15 mouse cellular contexts compared by ENCODE assay signal in genomic region chr6:72415964-72416772, GRCm38 (mm10). TPM values are rescaled to one million over a fixed set of nuclear protein-coding genes. Genes with fewer than 3 reads are reported as not detected.
DNase-seq lines count a peak whose midpoint lies in the region; ATAC-seq and TF ChIP-seq lines count a peak whose summit lies in the region.
"Had no signal": no experiment of that assay in that cellular context is flagged by ENCODE, and none has a peak within 500 bp of the region (broad histone marks: within the 10 kb centered on the region; RNA-seq: fewer than 3 reads in every experiment).

No protein-coding gene starts in this region.

- WGBS in heart, embryonic 15.5 days, result 60% methylated on average over 7 of the region's 7 CpGs
- 57% methylated on average over 7 of the region's 7 CpGs for WGBS in lung, embryonic 16.5 days
- WGBS in liver, embryonic 13.5 days (ENCODE audit: insufficient replicate concordance), result 70% methylated on average over 7 of the region's 7 CpGs
- WGBS in stomach, postnatal 0 days, result 63% methylated on average over 7 of the region's 7 CpGs

- no peak overlapping the region for H3K27ac ChIP-seq in heart, embryonic 15.5 days
- no peak overlapping the region for H3K27ac ChIP-seq in lung, embryonic 16.5 days (ENCODE audit: low read length)
- peak overlapping the region; percentile 58 for H3K27ac ChIP-seq in liver, embryonic 13.5 days
- H3K27ac ChIP-seq in stomach, postnatal 0 days (replicated peaks), result no peak overlapping the region
- H3K27ac ChIP-seq: forebrain, embryonic 10.5 days; midbrain, embryonic 10.5 days had no signal

- ATAC-seq in heart, embryonic 15.5 days (replicated peaks; ENCODE audit: insufficient number of reproducible peaks, insufficient read depth, low FRiP score, low read depth), result no peak
- ATAC-seq in lung, embryonic 16.5 days (ENCODE audit: low read depth), result no peak
- no peak for ATAC-seq in liver, embryonic 13.5 days (ENCODE audit: low read depth)
- no peak for ATAC-seq in stomach, postnatal 0 days (ENCODE audit: low FRiP score, low TSS enrichment)
- ATAC-seq: activated CD4-positive, CD25-positive, alpha-beta regulatory T cell, adult 4 months; CD4-positive, CD25-positive, alpha-beta regulatory T cell, adult 4 months; inflammation-experienced regulatory T-cells, adult 6 months had no signal

- H3K9me3 ChIP-seq in heart, embryonic 15.5 days (replicated peaks), result no peaks in the 10 kb centered on the region
- H3K9me3 ChIP-seq in lung, embryonic 16.5 days (ENCODE audit: control insufficient read depth, low read length), result no peaks in the 10 kb centered on the region
- no peaks in the 10 kb centered on the region for H3K9me3 ChIP-seq in liver, embryonic 13.5 days (replicated peaks)
- H3K9me3 ChIP-seq in stomach, postnatal 0 days (ENCODE audit: control insufficient read depth, low read length), result no peaks in the 10 kb centered on the region
- H3K9me3 ChIP-seq: forebrain, embryonic 10.5 days; midbrain, embryonic 10.5 days had no signal

- H3K9ac ChIP-seq in heart, embryonic 15.5 days, result no peak overlapping the region
- peak overlapping the region; percentile 29; the same call in 1 of the 2 replicates for H3K9ac ChIP-seq in lung, embryonic 16.5 days (ENCODE audit: low read length)
- H3K9ac ChIP-seq in liver, embryonic 13.5 days, result no peak overlapping the region
- H3K9ac ChIP-seq in stomach, postnatal 0 days (ENCODE audit: low read length), result peak overlapping the region; percentile 24; the same call in 1 of the 2 replicates

- peaks cover 22% of the 10 kb centered on the region for H3K4me1 ChIP-seq in heart, embryonic 15.5 days (replicated peaks)
- H3K4me1 ChIP-seq in lung, embryonic 16.5 days (replicated peaks; ENCODE audit: control insufficient read depth, insufficient read depth, low read length), result peaks cover 20% of the 10 kb centered on the region
- H3K4me1 ChIP-seq in liver, embryonic 13.5 days (replicated peaks), result peaks cover 56% of the 10 kb centered on the region
- no peaks in the 10 kb centered on the region for H3K4me1 ChIP-seq in stomach, postnatal 0 days (replicated peaks; ENCODE audit: control insufficient read depth, insufficient read depth)

- H3K4me2 ChIP-seq in heart, embryonic 15.5 days, result 0 out of 2 replicates have a peak overlapping the region, but pooled peaks have one; percentile 78
- peak overlapping the region; percentile 85 for H3K4me2 ChIP-seq in lung, embryonic 16.5 days (ENCODE audit: low read depth, low read length)
- H3K4me2 ChIP-seq in liver, embryonic 13.5 days, result peak overlapping the region; percentile 74
- H3K4me2 ChIP-seq in stomach, postnatal 0 days (replicated peaks; ENCODE audit: low read depth), result 0 out of 2 replicates have a peak overlapping the region, but pooled peaks have one; percentile 18

- intact Hi-C loops in heart, postnatal 36 days (cut with DNase I), result no loop called here

- TF ChIP-seq CTCF in stomach, postnatal 0 days (IDR thresholded peaks at IDR 0.05; ENCODE audit: low read depth), result no peak

- TF ChIP-seq EP300 in stomach, postnatal 0 days (optimal IDR thresholded peaks at IDR 0.05), result no peak

- H3K4me3 ChIP-seq in heart, embryonic 15.5 days, result no peak overlapping the region
- H3K4me3 ChIP-seq in lung, embryonic 16.5 days (ENCODE audit: low read length), result no peak overlapping the region
- peak overlapping the region; percentile 66; the same call in 1 of the 2 replicates for H3K4me3 ChIP-seq in liver, embryonic 13.5 days (replicated peaks)
- no peak overlapping the region for H3K4me3 ChIP-seq in stomach, postnatal 0 days (ENCODE audit: low read depth, low read length)
- H3K4me3 ChIP-seq: midbrain, embryonic 10.5 days had no signal

- peaks cover 24% of the 10 kb centered on the region for H3K36me3 ChIP-seq in heart, embryonic 15.5 days
- peaks cover 19% of the 10 kb centered on the region for H3K36me3 ChIP-seq in lung, embryonic 16.5 days (ENCODE audit: control insufficient read depth, insufficient read depth, low read length)
- peaks cover 31% of the 10 kb centered on the region for H3K36me3 ChIP-seq in liver, embryonic 13.5 days
- H3K36me3 ChIP-seq in stomach, postnatal 0 days (ENCODE audit: control insufficient read depth, insufficient read depth, low read length), result peaks cover 12% of the 10 kb centered on the region; the same call in 1 of the 2 replicates

- DNase-seq in heart, postnatal 36 days, result no peak
- no peak for DNase-seq in lung, postnatal 14 days
- no peak for DNase-seq in liver, embryonic 13.5 days
- DNase-seq in stomach, postnatal 0 days (ENCODE audit: low spot score), result no peak
- no peak for DNase-seq in layer of hippocampus, adult 18-20 months (ENCODE audit: low spot score in 2 of 2)
- no peak for DNase-seq in testis, postnatal 14 days (ENCODE audit: low spot score)
- DNase-seq: cerebellum, adult 11 months; layer of hippocampus, adult 9-11 months had no signal

- H3K27me3 ChIP-seq in heart, embryonic 15.5 days, result no peaks in the 10 kb centered on the region
- H3K27me3 ChIP-seq in lung, embryonic 16.5 days (ENCODE audit: control insufficient read depth, insufficient read depth, low read depth, low read length), result no peaks in the 10 kb centered on the region
- H3K27me3 ChIP-seq in liver, embryonic 13.5 days, result no peaks in the 10 kb centered on the region
- H3K27me3 ChIP-seq in stomach, postnatal 0 days (ENCODE audit: control insufficient read depth, insufficient read depth, low read length), result no peaks in the 10 kb centered on the region

RNA-seq across cellular contexts. Expression of gene Ggcx, which starts 2.1 kb away (rescaled TPM):
- polyA plus RNA-seq in heart, embryonic 15.5 days (2015; fragmentation: Nextera tagmentation; extraction: Ambion mirVana), result 27.7 and 32.1 TPM in 2 replicates
- 10 to 100 TPM; 31.1 to 31.7 TPM for total RNA-seq in heart, postnatal 36 days (2021)
- polyA plus RNA-seq in lung, embryonic 16.5 days (2015; fragmentation: Nextera tagmentation; extraction: Ambion mirVana), result 38.7 and 42.6 TPM in 2 replicates
- 15.8 and 21.9 TPM in 2 replicates for polyA plus RNA-seq in liver, embryonic 13.5 days (2015; fragmentation: Nextera tagmentation; extraction: Ambion mirVana)
- 10.7 and 10.8 TPM in 2 replicates for polyA plus RNA-seq in stomach, postnatal 0 days (2015; fragmentation: Nextera tagmentation; extraction: Ambion mirVana)
- 10 to 100 TPM; 21.7 to 23.3 TPM for total RNA-seq in layer of hippocampus, adult 18-20 months (2021)

RNA-seq across cellular contexts. Expression of gene Mat2a, which starts 23.2 kb away (rescaled TPM):
- 247 and 267 TPM in 2 replicates for polyA plus RNA-seq in heart, embryonic 15.5 days (2015; fragmentation: Nextera tagmentation; extraction: Ambion mirVana)
- 100 to 1,000 TPM in 1 of 2 experiments, 10 to 100 TPM in 1; 81.3 to 164 TPM for total RNA-seq in heart, postnatal 36 days (2021)
- polyA plus RNA-seq in lung, embryonic 16.5 days (2015; fragmentation: Nextera tagmentation; extraction: Ambion mirVana), result 336 and 340 TPM in 2 replicates
- polyA plus RNA-seq in liver, embryonic 13.5 days (2015; fragmentation: Nextera tagmentation; extraction: Ambion mirVana), result 235 and 254 TPM in 2 replicates
- polyA plus RNA-seq in stomach, postnatal 0 days (2015; fragmentation: Nextera tagmentation; extraction: Ambion mirVana), result 143 and 146 TPM in 2 replicates
- total RNA-seq in layer of hippocampus, adult 18-20 months (2021), result 100 to 1,000 TPM; 193 to 211 TPM

RNA-seq across cellular contexts. Expression of gene Vamp8, which starts 25.7 kb away (rescaled TPM):
- polyA plus RNA-seq in heart, embryonic 15.5 days (2015; fragmentation: Nextera tagmentation; extraction: Ambion mirVana), result 123 and 142 TPM in 2 replicates
- total RNA-seq in heart, postnatal 36 days (2021), result 10 to 100 TPM; 75.7 to 81.5 TPM
- polyA plus RNA-seq in lung, embryonic 16.5 days (2015; fragmentation: Nextera tagmentation; extraction: Ambion mirVana), result 217 and 246 TPM in 2 replicates
- polyA plus RNA-seq in liver, embryonic 13.5 days (2015; fragmentation: Nextera tagmentation; extraction: Ambion mirVana), result 249 and 260 TPM in 2 replicates
- polyA plus RNA-seq in stomach, postnatal 0 days (2015; fragmentation: Nextera tagmentation; extraction: Ambion mirVana), result 368 and 396 TPM in 2 replicates
- total RNA-seq in layer of hippocampus, adult 18-20 months (2021), result 10 to 100 TPM; 17.7 to 18.9 TPM

RNA-seq across cellular contexts. Expression of gene Vamp5, which starts 35.9 kb away (rescaled TPM):
- polyA plus RNA-seq in heart, embryonic 15.5 days (2015; fragmentation: Nextera tagmentation; extraction: Ambion mirVana), result 43.2 and 46.1 TPM in 2 replicates
- 10 to 100 TPM; 67.4 to 72.6 TPM for total RNA-seq in heart, postnatal 36 days (2021)
- 43.0 and 46.3 TPM in 2 replicates for polyA plus RNA-seq in lung, embryonic 16.5 days (2015; fragmentation: Nextera tagmentation; extraction: Ambion mirVana)
- polyA plus RNA-seq in liver, embryonic 13.5 days (2015; fragmentation: Nextera tagmentation; extraction: Ambion mirVana), result 99.0 and 99.7 TPM in 2 replicates
- 20.2 and 22.2 TPM in 2 replicates for polyA plus RNA-seq in stomach, postnatal 0 days (2015; fragmentation: Nextera tagmentation; extraction: Ambion mirVana)
- 1 to 10 TPM; 5.8 to 8.1 TPM for total RNA-seq in layer of hippocampus, adult 18-20 months (2021)

RNA-seq across cellular contexts. Expression of gene Rnf181, which starts 49.4 kb away (rescaled TPM):
- polyA plus RNA-seq in heart, embryonic 15.5 days (2015; fragmentation: Nextera tagmentation; extraction: Ambion mirVana), result 76.8 and 86.0 TPM in 2 replicates
- total RNA-seq in heart, postnatal 36 days (2021), result 10 to 100 TPM; 42.8 to 47.6 TPM
- 149 and 152 TPM in 2 replicates for polyA plus RNA-seq in lung, embryonic 16.5 days (2015; fragmentation: Nextera tagmentation; extraction: Ambion mirVana)
- polyA plus RNA-seq in liver, embryonic 13.5 days (2015; fragmentation: Nextera tagmentation; extraction: Ambion mirVana), result 76.9 and 82.6 TPM in 2 replicates
- polyA plus RNA-seq in stomach, postnatal 0 days (2015; fragmentation: Nextera tagmentation; extraction: Ambion mirVana), result 136 and 137 TPM in 2 replicates
- total RNA-seq in layer of hippocampus, adult 18-20 months (2021), result 10 to 100 TPM; 87.5 to 89.4 TPM

Comparison
In these comparisons a context has a peak if more than half of its experiments do, and no peak if none do; other contexts are left out.
1. H3K4me2 ChIP-seq: peak in every context shown above with its lines; median percentile 85 in lung, embryonic 16.5 days; 78 in heart, embryonic 15.5 days; 74 in liver, embryonic 13.5 days; 18 in stomach, postnatal 0 days.
2. H3K9ac ChIP-seq: peak in lung, embryonic 16.5 days (single experiment) and stomach, postnatal 0 days (single experiment); none in heart, embryonic 15.5 days (single experiment) and liver, embryonic 13.5 days (single experiment).